Mouse (Mus musculus): ENCODE measurements at regions not wholly inside any gene's neighbourhood (a gene's known extent, or its start where the extent isn't known, plus 50 kb on each side); places are given as distances from the start of the nearest gene placed in this dataset.

DNA sequence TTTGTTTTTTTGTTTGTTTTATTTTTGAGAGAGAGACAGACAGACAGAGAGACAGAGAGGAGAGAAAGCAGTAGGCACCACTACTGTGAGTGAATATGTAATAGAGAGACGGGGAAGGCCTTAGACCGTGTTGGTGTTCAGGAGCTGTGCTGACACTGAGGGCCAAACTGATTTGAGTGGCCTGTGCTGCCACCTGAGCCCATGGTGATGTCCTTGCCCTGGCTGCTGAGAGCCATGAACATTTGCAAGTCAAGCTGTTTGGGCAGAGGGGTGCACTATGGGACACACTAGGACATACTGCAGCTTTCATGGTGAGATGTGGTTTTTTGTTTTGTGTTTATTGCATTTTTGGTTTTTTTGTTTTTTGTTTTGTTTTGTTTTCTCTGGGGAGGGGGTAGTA lies 320.3 kb upstream of the Id4 start:
- TF ChIP-seq POLR2A (IDR thresholded peaks at IDR 0.05; ENCODE audit: insufficient read depth, low read depth, low read length) (no peak), CTCF (IDR thresholded peaks at IDR 0.05; ENCODE audit: insufficient read depth, low read depth, low read length) (no peak)

All from olfactory bulb, adult 2 months (tissue).